Mouse (Mus musculus) megakaryocyte, embryonic 14.5 days (primary cell): Measurements from ENCODE around the gene Vmn2r93.

Experiments used
- FLI1 ChIP-seq: IDR thresholded peaks from 2 replicates; pipeline ENCODE4 v1.6.1; 2012; ENCODE audit warnings: low read length, inconsistent platforms, mixed read lengths
- GATA1 ChIP-seq: IDR thresholded peaks from 3 replicates; pipeline ENCODE4 v1.6.1; 2012; ENCODE audit warnings: mixed read lengths, low read length, inconsistent platforms, borderline replicate concordance

- TF ChIP-seq GATA1 (no peak), FLI1 (no peak)
Observed at GRCm38 (mm10) chr17:18360007-18360406, 62.1 kb downstream of the Vmn2r93 start.
